Mouse (Mus musculus): Measurements from ENCODE around the gene Gm47841. TPM values are rescaled to one million over a fixed set of nuclear protein-coding genes. Genes with fewer than 3 reads are reported as not detected.

Gm47841 gene
- total RNA-seq (2021) = not detected

DNA sequence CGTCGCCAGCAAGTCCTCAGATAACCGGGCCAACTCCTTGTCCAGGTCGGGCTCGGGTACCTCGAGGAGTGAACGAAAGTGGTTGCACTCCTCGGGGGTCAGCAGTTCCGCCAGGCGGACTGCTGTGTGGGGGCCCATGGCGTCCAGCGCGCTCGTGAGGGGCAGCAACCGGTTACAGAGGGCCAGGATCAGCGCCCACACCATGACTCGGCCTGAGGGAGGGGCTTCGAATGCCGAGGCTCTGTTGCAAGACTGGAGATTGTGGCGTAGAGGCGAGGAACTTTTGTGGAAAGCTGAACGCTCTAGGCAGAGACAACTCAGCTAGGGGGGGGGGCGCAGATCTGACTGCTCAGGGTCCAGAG, at the start of gene Gm47841:
Gene Gm47841 (minus strand): TSS at position 204 of the 362 bp plus-strand sequence.
- DNase-seq (ENCODE audit: extremely low spot score in 1 of 2, low spot score in 1 of 2) = no peak

DNA sequence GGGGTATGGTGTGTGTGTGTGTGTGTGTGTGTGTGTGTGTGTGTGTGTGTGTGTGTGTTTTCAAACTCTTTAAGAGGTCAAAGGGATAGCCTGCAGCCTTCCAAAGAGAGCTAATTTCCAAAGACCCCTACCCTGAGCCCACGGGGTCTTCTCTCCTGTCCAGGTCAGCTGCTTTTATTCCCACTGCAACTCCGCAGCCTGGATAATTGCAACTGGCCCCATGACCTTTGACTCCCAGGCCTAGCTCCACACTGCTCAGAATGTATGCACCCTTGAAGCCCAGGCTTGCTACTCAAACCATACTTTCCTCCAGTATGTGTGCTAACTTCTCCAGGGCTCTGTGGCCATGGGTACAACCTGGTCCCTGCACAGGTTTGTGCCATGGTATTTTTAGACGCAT, 48.2 kb upstream of the Gm47841 start:
- no peak for DNase-seq (ENCODE audit: extremely low spot score in 1 of 2, low spot score in 1 of 2)

GRCm38 (mm10) chr15:101094979-101095378, 47.8 kb upstream of the Gm47841 start:
- DNase-seq (ENCODE audit: extremely low spot score in 1 of 2, low spot score in 1 of 2) = no peak

DNA sequence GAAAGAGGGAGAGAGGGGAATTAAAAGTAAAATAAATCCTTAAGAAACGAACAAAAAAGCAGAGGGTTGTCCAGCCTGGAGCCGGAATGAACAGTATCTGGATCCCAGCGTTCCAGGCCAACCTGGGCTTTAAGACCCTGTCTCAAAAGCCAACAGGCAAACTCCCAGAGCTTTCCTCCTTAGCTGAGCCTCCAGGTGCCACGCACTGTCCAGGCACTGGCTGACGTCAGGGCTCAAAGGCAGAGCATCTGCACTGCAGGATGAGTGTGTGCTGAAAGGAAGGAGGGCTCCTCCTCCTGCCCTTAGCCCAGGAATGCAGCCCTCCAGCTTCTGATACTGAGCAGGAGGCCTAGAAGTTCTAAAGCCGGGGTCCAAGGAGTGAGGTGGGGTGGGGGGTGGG, 46.8 kb upstream of the Gm47841 start:
- no peak for DNase-seq (ENCODE audit: extremely low spot score in 1 of 2, low spot score in 1 of 2)

- no peak for DNase-seq (ENCODE audit: extremely low spot score in 1 of 2, low spot score in 1 of 2)
Measured at GRCm38 (mm10) chr15:101092829-101093648, 45.8 kb upstream of the Gm47841 start.

GRCm38 (mm10) chr15:101092121-101092828, 45.1 kb upstream of the Gm47841 start:
- no peak for DNase-seq (ENCODE audit: extremely low spot score in 1 of 2, low spot score in 1 of 2)

GRCm38 (mm10) chr15:101091551-101091950, 44.4 kb upstream of the Gm47841 start:
- DNase-seq (ENCODE audit: extremely low spot score in 1 of 2, low spot score in 1 of 2) = no peak

- no peak for DNase-seq (ENCODE audit: extremely low spot score in 1 of 2, low spot score in 1 of 2)
Measured at GRCm38 (mm10) chr15:101088291-101088690, 41.1 kb upstream of the Gm47841 start.

- no peak for DNase-seq (ENCODE audit: extremely low spot score in 1 of 2, low spot score in 1 of 2)
Measured at GRCm38 (mm10) chr15:101086956-101087355, 39.8 kb upstream of the Gm47841 start.

DNA sequence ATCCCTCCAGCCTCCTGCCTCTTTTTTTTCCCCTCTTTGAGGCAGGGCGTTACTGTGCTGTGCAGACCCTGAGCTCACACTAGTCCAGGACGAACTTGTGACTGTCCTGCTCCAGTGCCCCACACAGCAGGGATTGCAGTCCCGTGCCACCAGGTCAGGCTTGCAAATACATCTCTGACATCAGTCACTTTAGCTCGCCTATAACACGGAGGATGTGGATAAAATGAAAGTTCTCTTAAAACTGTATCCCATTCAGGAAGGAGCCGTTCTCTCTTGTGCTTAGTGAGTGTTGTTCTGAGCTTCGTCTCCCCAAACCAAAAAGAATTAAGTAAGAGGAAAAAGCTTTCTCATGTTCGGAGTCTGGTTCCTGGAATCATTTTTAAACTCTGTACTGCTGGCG, 39.3 kb upstream of the Gm47841 start:
- no peak for DNase-seq (ENCODE audit: extremely low spot score in 1 of 2, low spot score in 1 of 2)

- no peak for DNase-seq (ENCODE audit: extremely low spot score in 1 of 2, low spot score in 1 of 2)
Measured at GRCm38 (mm10) chr15:101084499-101084898, 37.3 kb upstream of the Gm47841 start.

DNA sequence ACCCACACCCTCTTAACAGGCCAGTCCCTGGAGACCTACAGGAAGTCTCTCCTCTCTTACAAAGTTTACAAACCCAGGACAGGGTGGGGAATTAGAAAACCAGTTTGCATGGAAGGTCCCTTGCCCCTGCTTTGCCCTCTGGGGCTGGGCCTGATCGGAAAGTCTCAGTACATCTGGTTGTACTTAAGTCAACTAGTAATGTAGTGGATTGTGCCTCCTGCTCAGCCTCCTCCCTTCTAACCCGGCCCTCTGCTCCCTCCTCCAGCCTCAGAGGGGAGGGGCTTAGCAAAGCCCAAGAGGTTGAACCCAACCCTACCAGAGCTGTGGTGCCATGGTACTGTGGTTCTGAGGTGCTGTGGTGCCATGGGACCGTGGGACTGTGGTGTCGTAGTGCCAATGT, 35.0 kb upstream of the Gm47841 start:
- no peak for DNase-seq (ENCODE audit: extremely low spot score in 1 of 2, low spot score in 1 of 2)

GRCm38 (mm10) chr15:101081035-101081548, 33.9 kb upstream of the Gm47841 start:
- no peak for DNase-seq (ENCODE audit: extremely low spot score in 1 of 2, low spot score in 1 of 2)

GRCm38 (mm10) chr15:101080031-101080520, 32.9 kb upstream of the Gm47841 start:
- no peak for DNase-seq (ENCODE audit: extremely low spot score in 1 of 2, low spot score in 1 of 2)

- DNase-seq (ENCODE audit: extremely low spot score in 1 of 2, low spot score in 1 of 2) = peak; percentile 50 to 53
Measured at GRCm38 (mm10) chr15:101078731-101079156, 31.5 kb upstream of the Gm47841 start.

GRCm38 (mm10) chr15:101077813-101078730, 30.9 kb upstream of the Gm47841 start, which contains the start of gene Fignl2:
TSS of gene Fignl2 (minus strand) at chr15:101078567.
- no peak for DNase-seq (ENCODE audit: extremely low spot score in 1 of 2, low spot score in 1 of 2)

DNA sequence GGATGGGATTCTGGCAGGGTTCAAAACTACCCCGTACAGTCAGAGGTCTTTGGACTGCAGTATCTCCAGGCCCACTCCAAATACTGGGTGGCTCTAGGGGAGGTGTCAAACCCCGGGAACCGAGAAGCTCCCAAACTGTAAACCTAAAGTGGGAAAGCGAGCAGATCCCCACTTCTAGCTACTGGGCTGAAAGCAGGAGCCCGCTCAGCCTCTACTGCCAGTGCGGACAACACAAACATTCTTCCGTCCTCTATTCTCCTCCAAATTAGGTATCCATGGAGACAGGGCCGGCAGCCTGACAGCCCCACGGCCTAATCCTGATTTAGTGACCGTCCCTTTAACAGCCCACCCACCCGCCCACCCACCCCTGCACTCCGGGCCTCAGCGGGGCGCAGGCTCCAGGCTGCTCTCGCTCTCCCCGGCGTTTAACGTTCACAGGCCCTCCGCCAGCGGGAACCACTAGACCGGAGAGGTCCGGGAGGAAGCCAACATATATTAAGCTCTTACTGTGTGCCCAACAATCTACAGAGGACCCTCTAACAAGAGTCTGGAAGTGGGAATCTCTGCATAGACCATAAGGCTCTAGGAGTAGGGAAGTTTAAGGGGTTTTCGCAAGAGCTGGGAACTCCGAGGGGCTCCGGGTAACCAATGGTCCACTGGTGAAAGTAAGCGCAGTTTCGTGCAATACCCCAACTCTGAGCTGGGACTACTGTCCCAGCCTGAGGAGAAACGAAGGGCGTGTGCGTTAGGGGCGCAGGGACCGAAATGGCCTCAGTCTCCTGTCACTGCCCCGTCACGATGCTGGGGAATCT, 30.0 kb upstream of the Gm47841 start:
- no peak for DNase-seq (ENCODE audit: extremely low spot score in 1 of 2, low spot score in 1 of 2)

DNA sequence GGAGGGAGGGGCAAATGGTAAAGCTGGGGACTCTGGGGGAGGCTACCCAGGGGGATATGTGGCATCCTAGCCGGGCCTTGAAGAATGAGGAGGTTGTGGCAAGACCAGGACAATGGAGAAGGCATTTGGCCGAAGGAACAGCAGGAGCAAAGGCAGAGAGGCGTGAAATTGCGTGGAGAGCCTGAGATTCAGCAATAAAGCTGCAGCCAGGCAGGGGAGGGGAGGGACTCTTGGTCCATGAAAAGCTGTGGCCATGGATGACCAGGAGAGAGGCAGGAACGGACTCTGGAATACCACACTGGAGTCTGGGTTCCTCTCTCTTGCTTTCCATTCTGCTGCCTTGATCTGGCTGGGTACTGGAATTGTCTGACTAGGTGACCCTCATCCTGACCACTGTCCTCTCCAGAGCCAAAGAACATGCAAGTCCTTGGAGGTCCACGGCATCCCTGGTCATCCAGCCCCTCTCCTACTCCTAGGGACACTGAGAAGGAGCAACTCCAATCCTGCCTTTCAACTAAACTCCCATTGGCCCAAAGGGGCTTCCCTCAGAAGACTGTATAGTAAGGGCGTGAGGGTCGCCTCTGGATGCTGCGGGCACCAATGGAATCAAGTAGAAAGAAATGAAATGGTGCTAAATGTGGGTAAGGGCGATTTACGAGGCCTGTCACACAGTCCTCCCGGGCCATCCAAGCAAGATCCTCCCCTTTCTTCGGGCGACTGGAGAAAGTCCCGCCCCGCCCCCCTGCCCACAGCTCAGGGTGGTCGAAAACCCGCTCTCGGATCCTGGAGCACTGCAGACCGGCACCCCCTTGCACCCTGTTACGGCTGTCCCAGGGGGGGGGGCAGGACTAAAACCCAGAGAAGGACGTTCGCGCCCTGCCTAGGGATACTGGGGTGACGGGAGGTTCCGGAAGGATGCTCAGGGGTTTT, 29.1 kb upstream of the Gm47841 start:
- no peak for DNase-seq (ENCODE audit: extremely low spot score in 1 of 2, low spot score in 1 of 2)

All from layer of hippocampus, postnatal 25 days (tissue).